Mouse (Mus musculus) C2C12 (cell line): Measurements from ENCODE around the gene Hdac7.

Experiments used
- CTCF ChIP-seq: IDR thresholded peaks from one replicate; pipeline ENCODE4 v1.5.1; 2011; ENCODE audit not compliant: control insufficient read depth, insufficient read depth, insufficient read length
- FOSL1 ChIP-seq: IDR thresholded peaks from one replicate; pipeline ENCODE4 v1.8.0; 2011; ENCODE audit warnings: mild to moderate bottlenecking, low read length; ENCODE audit not compliant: poor library complexity, insufficient read depth, severe bottlenecking
- MYOD1 ChIP-seq: IDR thresholded peaks from one replicate; pipeline ENCODE4 v1.6.1; 2011; ENCODE audit warnings: low read depth; ENCODE audit not compliant: control insufficient read depth, insufficient read length

DNA sequence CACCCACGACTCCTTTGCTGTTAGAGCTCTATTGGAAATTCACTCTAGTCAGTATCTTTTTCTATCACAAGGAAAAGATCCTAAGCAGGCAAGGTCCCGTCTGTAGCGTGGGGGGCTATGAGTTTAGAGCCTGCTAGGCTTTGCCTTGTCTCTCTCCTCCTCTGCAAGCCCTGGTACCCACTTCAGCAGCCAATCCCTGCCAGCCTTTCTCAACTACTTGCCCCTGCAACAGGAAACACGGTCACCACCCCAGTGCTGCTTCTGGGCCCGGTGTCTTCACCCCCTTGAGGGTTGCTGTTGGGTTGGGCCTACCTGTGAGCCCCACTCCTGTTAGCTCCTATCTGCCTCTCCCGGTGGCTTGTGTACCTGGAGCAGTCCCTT lies 22.3 kb downstream of the Hdac7 start:
- TF ChIP-seq CTCF (no peak), FOSL1 (no peak), MYOD1 (no peak)
